Mouse (Mus musculus) gastrocnemius, postnatal 4 days (tissue): ENCODE results near the gene Hsf2. TPM values are rescaled to one million over a fixed set of nuclear protein-coding genes. Genes with fewer than 3 reads are reported as not detected.
A peak's percentile ranks its signal among the peaks of the same experiment; 100 is the strongest.
"Not testable (repeated sequence)": the region's sequence is repeated elsewhere in the genome, so short reads cannot be mapped to it uniquely, and the experiment has no call there.

ENCODE experiments used
- DNase-seq, 2 experiments: peaks; one replicate each; pipeline ENCODE4 v3.0.0; 2021 to 2022; ENCODE audit warnings: low spot score in 2 of 2, mixed read lengths in 2 of 2
- total RNA-seq, 2 experiments: library from RNA; stranded (reverse); gene quantifications; 2 replicates each; pipeline ENCODE4 v1.2.3; 2021

Hsf2 gene
- total RNA-seq, 2 experiments from 2014 or later, result 38.0 to 50.0 TPM

DNA sequence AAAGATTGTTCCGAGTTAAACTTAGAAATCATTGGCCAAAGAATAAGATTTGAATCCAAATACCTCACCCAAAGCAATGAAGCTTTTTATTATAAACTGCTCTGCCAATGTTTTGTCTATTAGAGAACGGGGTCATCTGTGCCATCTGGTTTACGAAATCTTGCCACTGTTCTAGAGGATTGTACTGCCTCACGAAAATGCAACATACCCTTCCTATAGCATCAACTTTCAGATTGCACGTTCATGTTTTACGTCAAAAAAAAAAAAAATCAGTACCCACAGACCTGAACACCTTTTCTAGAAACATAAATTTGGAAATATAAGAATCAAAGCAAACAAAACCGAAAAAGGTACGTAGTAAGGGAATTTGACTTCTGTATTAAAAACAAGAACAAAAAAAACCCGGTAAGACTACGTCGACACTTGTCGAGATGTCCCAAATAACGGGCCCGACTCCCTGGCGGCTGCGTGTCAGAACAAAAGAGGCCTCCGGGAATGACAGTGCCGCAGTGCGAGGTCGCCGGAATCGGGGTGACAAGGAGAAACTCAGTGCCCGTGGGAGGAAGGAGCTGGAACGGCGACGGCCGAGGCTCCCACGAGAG lies 45.5 kb downstream of the Hsf2 start:
- no peak for DNase-seq

DNA sequence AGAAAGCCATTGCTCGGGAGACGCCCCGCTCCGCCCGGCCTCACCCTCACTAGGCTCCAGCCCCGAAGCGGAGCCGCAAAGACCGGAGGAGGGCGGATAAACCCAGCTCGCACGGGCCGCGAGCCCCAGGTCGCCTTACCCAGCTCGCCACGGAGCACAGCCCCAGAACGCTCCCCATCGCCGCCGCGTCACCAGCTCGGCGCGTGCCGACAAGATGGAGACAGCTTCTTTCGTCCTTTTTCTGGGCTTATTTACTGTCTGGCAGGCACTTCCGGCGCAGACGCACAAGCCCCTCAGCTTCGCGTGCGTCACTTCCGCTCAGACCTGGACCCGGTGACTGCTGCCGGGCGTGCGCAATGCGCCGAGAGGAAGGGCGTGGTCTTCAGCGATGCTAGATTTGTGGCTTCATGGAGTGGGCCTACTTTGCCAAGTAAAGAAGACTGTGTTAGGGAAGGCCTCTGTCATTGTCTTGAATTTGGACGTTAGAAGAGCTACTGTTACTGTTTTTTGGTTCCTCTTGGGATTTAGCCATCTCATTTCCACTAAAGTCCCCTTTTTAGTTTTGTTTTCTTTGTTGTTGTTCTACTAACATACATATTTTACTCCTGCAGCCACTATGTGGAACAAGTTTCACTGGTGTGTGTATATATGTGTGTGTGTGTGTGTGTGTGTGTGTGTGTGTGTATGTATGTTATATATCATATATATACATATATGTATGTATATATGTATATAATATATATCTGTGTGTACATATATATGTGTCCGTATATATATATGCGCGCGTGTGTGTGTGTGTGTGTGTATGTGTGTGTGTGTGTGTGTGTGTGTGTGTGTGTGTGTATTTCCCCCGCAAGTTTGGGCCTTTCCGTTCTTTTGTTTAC lies 46.3 kb downstream of the Hsf2 start, which contains the start of gene Serinc1:
Serinc1 (minus strand) TSS at position 313 of the 884 bp plus-strand sequence.
- DNase-seq, result peak; percentile 81 to 94

GRCm38 (mm10) chr10:57543890-57544289 lies 57.7 kb downstream of the Hsf2 start:
- not testable (repeated sequence) for DNase-seq

DNA sequence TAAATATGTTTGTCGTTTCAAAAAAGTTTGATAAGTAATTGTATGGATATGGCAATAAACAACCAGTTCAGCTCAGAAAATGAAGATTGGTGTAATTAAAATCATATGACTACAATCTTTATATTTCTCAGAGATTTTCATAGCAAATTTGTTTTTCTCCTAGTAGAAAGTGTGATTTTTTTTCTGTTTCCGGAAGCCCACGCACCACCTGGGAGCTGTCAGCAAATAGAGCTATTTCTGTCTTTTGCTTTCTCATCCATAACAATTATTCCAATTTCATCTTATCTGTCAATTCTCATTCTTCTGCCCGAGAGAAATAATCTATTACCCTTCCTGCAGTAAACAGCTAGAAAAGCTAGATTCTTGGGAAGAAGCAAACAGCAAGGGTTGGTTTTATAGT lies 63.4 kb downstream of the Hsf2 start:
- DNase-seq, result no peak

DNA sequence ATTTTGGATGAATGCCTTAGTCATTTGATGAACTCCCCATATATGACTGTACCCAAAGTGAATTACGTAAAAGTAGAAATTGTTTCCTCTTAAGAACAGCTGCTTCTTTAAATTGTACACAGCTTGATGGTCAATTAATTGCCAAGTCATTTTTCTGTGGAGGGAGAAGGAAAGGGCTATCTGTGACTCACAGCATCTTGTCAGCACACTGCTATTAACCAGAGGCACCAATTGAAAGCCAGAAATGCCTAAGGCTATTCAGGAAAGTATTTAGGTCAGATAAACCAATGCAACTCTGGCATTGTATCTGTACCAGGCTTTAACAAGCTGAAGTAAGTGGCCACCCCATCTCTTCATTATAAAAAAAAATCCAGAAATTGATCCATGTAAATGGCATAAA lies 67.5 kb downstream of the Hsf2 start:
- no peak for DNase-seq

DNA sequence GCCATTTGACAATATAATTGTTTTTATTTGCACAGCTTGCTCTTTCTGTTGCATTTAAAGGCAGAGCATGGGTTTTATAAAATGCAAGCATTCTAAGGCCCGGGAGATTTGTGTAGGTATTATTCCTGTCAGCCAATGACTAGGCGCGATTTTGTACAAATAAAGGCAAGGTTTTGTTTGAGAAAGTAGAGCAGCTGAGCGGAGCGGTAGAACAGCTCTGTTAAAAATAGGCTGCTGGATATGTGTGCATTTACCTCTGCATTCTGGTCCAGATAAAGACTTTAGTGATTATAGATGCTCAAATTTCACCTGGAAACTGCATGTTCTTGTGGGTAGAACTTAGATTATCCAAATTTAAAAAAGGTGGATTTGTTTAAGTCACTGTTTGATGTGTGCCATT lies 71.4 kb downstream of the Hsf2 start:
- no peak for DNase-seq

Other genes with a start within 250 kb of the Hsf2 start
- gene Serinc1, start 46.1 kb downstream of the Hsf2 start, total RNA-seq, result 100 to 1,000 TPM; 168 to 169 TPM
- gene Pkib, start 145.6 kb downstream of the Hsf2 start, total RNA-seq, result under 1 TPM in 1 of 2 experiments, not detected in 1; 0.88 TPM